Mouse (Mus musculus): Measurements from ENCODE around the gene Grb10. TPM values are rescaled to one million over a fixed set of nuclear protein-coding genes. Genes with fewer than 3 reads are reported as not detected.

Grb10 gene
- polyA plus RNA-seq, 1 experiment, result 0.31 TPM

DNA sequence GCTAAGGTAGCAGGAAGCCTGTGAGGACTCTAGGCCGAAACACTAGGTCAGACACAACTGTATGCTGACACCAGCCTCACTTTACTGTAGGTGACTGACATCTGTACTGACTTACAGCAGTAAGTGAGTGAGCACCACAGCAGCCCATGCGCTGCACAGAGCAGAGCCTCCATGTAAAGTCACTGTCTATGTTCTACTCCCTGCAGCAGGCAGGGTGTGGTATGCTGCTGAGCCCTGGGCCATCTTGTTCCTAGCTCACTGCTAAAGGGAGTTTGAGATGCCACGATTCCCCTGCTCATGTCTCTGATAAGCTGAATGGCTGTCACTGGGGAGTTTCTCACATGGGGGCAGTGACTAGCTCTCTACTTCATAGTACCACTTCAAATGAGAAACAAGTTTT lies 72.3 kb downstream of the Grb10 start:
- Histone ChIP-seq H3K4me3 (replicated peaks) (no peak overlapping the region), H3K9me3 (ENCODE audit: control insufficient read depth, low read length) (no peaks in the 10 kb centered on the region), H3K4me1 (ENCODE audit: control insufficient read depth) (peaks cover 54% of the 10 kb centered on the region), H3K27me3 (ENCODE audit: control insufficient read depth) (no peaks in the 10 kb centered on the region), H3K36me3 (ENCODE audit: control insufficient read depth) (peaks cover 49% of the 10 kb centered on the region)
- TF ChIP-seq GATA1 (IDR thresholded peaks at IDR 0.05; ENCODE audit: low read length), result no peak
- no peak for TF ChIP-seq TAL1 (IDR thresholded peaks at IDR 0.05; ENCODE audit: low read length)

DNA sequence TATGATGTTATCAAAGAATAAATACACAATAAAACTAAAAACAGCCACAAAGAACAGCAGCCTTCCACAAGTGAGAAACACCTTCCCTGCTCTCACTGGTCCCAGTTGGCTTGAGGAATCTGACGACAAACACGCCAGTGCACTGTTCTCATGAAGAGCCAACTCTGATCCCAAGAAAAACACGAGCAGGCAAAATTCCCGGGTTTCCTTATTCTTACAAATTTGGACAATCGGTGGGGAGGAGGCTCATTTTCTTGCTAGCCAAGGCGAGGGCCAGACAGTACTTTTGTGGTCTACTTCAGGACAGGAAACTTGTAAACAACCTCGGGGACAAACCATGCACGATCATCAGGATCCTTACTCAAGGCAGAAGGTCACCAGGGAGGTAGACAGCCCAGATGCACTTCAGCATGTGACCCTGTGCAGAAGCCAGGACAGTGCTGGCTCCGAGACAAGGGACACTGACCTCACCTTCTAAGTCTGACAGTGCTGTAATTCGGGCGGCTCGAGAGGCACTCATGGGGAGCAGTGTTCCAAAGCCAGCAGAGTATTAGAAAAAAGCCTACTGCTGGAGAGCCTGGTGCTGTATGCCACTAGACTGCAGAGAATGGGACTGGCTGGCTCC lies 72.9 kb downstream of the Grb10 start:
- no peak for TF ChIP-seq TAL1 (IDR thresholded peaks at IDR 0.05; ENCODE audit: low read length)
- TF ChIP-seq GATA1 (IDR thresholded peaks at IDR 0.05; ENCODE audit: low read length), result no peak
- no peaks in the 10 kb centered on the region for H3K9me3 ChIP-seq (ENCODE audit: control insufficient read depth, low read length)
- H3K4me3 ChIP-seq (replicated peaks), result no peak overlapping the region
- H3K36me3 ChIP-seq (ENCODE audit: control insufficient read depth), result peaks cover 51% of the 10 kb centered on the region
- no peaks in the 10 kb centered on the region for H3K27me3 ChIP-seq (ENCODE audit: control insufficient read depth)
- H3K4me1 ChIP-seq (ENCODE audit: control insufficient read depth), result peaks cover 60% of the 10 kb centered on the region

DNA sequence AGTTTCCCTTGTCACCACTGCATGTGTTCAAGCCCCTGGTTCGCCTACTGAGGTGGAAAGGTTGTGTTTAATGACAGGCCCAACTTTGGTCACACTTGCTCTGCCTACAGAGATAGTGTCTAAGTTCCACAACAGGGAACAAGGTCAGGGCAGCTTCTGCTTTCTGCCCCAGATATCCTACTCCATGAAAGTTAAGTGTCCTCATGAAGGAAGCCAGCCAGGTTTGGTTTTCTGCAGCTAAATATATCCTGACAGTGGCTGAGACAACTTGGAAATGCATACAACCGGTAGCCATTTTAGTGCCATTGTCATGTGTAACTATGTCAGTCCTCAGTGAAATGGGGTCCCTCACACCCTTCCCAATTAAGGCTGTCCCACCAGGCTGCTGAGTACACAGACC lies 73.8 kb downstream of the Grb10 start:
- TF ChIP-seq TAL1 (IDR thresholded peaks at IDR 0.05; ENCODE audit: low read length) (no peak), GATA1 (IDR thresholded peaks at IDR 0.05; ENCODE audit: low read length) (no peak)
- Histone ChIP-seq H3K4me3 (replicated peaks) (no peak overlapping the region), H3K9me3 (ENCODE audit: control insufficient read depth, low read length) (no peaks in the 10 kb centered on the region), H3K27me3 (ENCODE audit: control insufficient read depth) (no peaks in the 10 kb centered on the region), H3K4me1 (ENCODE audit: control insufficient read depth) (peaks cover 61% of the 10 kb centered on the region), H3K36me3 (ENCODE audit: control insufficient read depth) (peaks cover 44% of the 10 kb centered on the region)

DNA sequence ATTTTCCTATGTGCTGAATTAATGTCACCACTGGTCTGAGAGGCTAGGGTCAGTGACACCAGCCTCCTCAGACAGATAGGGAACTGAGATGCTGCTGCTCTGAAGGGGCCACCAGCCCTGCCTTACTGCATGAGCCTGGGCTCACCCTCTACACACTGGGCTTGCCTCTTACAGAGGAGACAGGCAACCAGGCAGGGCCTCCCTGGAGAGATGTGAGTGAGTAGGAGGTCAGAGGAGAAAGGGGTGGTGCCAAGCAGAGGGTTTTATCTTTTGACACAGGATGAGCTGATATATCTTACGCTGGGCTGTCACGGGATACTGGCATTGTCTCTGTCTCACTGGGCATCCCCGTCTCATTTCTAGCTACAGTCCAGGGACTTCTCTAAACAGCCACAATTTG lies 74.9 kb downstream of the Grb10 start:
- Histone ChIP-seq H3K36me3 (ENCODE audit: control insufficient read depth) (peaks cover 34% of the 10 kb centered on the region), H3K4me3 (replicated peaks) (peak overlapping the region; percentile 36), H3K27me3 (ENCODE audit: control insufficient read depth) (no peaks in the 10 kb centered on the region), H3K9me3 (ENCODE audit: control insufficient read depth, low read length) (no peaks in the 10 kb centered on the region), H3K4me1 (ENCODE audit: control insufficient read depth) (peaks cover 61% of the 10 kb centered on the region)
- TF ChIP-seq TAL1 (IDR thresholded peaks at IDR 0.05; ENCODE audit: low read length) (0 out of 3 replicates have a peak, but pooled peaks have one; percentile 22), GATA1 (IDR thresholded peaks at IDR 0.05; ENCODE audit: low read length) (peak; percentile 39; the same call in 1 of the 2 replicates)

DNA sequence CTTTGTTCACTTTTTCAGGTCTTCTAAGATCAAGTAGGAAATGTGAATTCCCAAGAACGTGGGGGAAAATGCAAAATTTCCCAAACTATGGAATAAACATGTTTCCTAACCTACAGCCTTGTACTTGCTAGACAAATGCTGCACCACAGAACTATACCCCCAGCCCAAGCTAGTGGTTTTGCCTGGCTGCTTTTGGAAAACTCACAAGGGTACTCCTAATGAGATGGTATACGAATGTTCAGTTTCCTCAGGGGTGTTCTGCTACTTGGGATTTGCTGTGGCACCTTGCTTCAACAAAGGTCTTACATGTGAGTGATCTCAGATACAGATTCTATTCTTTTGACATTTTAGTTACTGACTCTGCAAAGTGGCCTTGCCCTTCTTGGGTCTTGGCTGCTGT lies 75.4 kb downstream of the Grb10 start:
- Histone ChIP-seq H3K4me3 (replicated peaks) (peak overlapping the region; percentile 36), H3K36me3 (ENCODE audit: control insufficient read depth) (peaks cover 33% of the 10 kb centered on the region), H3K4me1 (ENCODE audit: control insufficient read depth) (peaks cover 62% of the 10 kb centered on the region), H3K27me3 (ENCODE audit: control insufficient read depth) (no peaks in the 10 kb centered on the region), H3K9me3 (ENCODE audit: control insufficient read depth, low read length) (no peaks in the 10 kb centered on the region)
- TF ChIP-seq GATA1 (IDR thresholded peaks at IDR 0.05; ENCODE audit: low read length), result no peak
- no peak for TF ChIP-seq TAL1 (IDR thresholded peaks at IDR 0.05; ENCODE audit: low read length)

DNA sequence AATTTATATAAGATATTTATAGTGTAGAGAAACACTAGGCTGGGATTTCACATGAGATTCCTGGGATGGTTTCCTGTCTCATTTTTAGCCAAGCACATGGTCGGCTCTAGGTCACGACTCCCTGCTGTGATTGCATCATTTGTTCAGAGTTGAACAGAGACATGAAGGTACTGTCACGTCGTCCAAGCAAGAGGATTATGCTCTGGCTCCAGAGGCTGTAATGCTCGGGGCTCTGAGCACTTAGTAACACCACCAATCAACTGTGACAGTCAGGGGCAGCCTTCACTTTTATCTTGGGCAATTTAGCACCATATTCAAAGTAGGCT lies 75.9 kb downstream of the Grb10 start:
- Histone ChIP-seq H3K4me1 (ENCODE audit: control insufficient read depth) (peaks cover 64% of the 10 kb centered on the region), H3K9me3 (ENCODE audit: control insufficient read depth, low read length) (no peaks in the 10 kb centered on the region), H3K27me3 (ENCODE audit: control insufficient read depth) (no peaks in the 10 kb centered on the region), H3K36me3 (ENCODE audit: control insufficient read depth) (peaks cover 31% of the 10 kb centered on the region), H3K4me3 (replicated peaks) (no peak overlapping the region)
- TF ChIP-seq TAL1 (IDR thresholded peaks at IDR 0.05; ENCODE audit: low read length) (no peak), GATA1 (IDR thresholded peaks at IDR 0.05; ENCODE audit: low read length) (no peak)

DNA sequence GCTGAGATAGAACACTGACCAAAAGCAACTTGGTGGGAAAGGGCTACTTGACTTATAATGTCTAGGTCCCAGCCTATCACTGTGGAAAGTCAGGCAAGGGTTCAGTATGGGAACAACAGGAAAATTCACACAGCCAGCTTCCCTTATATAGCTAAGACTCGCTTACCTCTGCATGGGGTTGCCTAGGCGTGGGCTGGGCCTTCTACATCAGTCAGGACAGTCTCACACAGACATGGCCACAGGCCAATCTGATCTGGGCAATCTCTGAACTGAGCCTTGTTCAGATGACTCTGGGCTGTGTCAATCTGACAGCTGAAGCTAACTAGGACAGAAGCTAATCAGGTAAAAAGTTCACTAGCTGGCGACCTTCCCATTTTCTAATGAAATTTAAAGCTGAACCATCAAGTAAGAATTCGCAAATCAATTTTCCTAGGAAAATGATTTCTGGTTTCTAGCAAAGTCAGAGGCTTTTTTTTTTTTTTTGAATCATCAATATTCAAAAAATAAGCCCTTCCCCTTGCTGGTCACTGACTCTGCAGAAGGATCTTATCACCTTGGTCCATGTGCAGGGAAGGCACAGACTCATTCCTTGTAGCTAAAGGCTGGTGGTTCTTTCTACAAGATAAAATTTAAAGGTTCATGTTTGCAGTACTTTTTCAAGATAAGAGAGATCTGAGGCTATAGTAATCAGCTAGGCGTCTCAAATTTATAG lies 76.4 kb downstream of the Grb10 start:
- Histone ChIP-seq H3K36me3 (ENCODE audit: control insufficient read depth) (peaks cover 28% of the 10 kb centered on the region), H3K27me3 (ENCODE audit: control insufficient read depth) (no peaks in the 10 kb centered on the region), H3K4me3 (replicated peaks) (no peak overlapping the region), H3K4me1 (ENCODE audit: control insufficient read depth) (peaks cover 64% of the 10 kb centered on the region), H3K9me3 (ENCODE audit: control insufficient read depth, low read length) (no peaks in the 10 kb centered on the region)
- TF ChIP-seq TAL1 (IDR thresholded peaks at IDR 0.05; ENCODE audit: low read length) (peak; percentile 45; the same call in 1 of the 3 replicates), GATA1 (IDR thresholded peaks at IDR 0.05; ENCODE audit: low read length) (peak; percentile 64)

DNA sequence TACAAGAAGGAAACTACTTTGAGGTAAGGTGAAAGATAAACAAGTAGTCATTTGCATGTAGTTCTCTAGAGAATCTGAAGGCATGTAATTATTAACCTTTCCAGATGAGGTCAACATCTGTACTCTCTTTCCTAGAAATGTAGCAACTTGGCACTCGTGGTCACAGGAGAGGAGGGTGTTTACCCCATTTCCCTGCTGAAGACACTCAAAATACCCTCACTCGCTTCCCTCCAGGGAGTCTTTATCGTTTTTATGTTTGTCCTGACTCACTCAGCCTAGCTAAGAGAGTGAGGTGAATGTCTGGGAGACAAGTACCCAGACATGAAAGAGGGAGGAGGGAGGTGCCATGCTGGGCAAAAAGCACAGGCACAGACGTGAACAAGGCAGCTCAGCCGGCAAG lies 77.6 kb downstream of the Grb10 start:
- H3K4me3 ChIP-seq (replicated peaks), result no peak overlapping the region
- no peak for TF ChIP-seq TAL1 (IDR thresholded peaks at IDR 0.05; ENCODE audit: low read length)
- no peaks in the 10 kb centered on the region for H3K27me3 ChIP-seq (ENCODE audit: control insufficient read depth)
- no peaks in the 10 kb centered on the region for H3K9me3 ChIP-seq (ENCODE audit: control insufficient read depth, low read length)
- peaks cover 22% of the 10 kb centered on the region for H3K36me3 ChIP-seq (ENCODE audit: control insufficient read depth)
- H3K4me1 ChIP-seq (ENCODE audit: control insufficient read depth), result peaks cover 55% of the 10 kb centered on the region

DNA sequence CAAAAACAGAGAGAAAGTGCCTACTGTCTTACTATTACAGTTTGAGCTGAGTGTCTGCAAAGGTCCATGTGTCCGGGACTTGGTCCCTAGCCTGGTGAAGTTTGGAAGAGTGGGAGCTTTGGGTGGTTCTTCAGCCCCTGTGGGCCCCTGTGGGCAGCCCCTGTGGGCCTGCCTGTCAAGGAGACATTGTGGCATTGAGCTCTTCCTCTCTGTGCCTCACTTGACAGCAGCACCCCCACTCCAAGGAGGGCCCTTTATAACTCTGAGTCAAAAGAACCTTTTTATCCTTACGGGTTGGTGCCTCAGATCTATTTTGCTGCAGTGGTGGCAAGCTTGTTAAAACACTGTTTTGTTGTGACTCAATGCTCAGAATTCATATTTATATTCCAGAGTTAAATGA lies 78.3 kb downstream of the Grb10 start:
- no peak for TF ChIP-seq GATA1 (IDR thresholded peaks at IDR 0.05; ENCODE audit: low read length)
- Histone ChIP-seq H3K9me3 (ENCODE audit: control insufficient read depth, low read length) (no peaks in the 10 kb centered on the region), H3K27me3 (ENCODE audit: control insufficient read depth) (no peaks in the 10 kb centered on the region), H3K4me3 (replicated peaks) (no peak overlapping the region), H3K36me3 (ENCODE audit: control insufficient read depth) (peaks cover 19% of the 10 kb centered on the region), H3K4me1 (ENCODE audit: control insufficient read depth) (peaks cover 49% of the 10 kb centered on the region)
